Mouse (Mus musculus) stomach, embryonic 15.5 days (tissue): Measurements from ENCODE around the gene L1cam. TPM values are rescaled to one million over a fixed set of nuclear protein-coding genes. Genes with fewer than 3 reads are reported as not detected.

Experiments
- ATAC-seq: fragments of 200-750 bp; cut with Nextera tagmentation; 2 replicates; pipeline ENCODE4 v1.8.0; 2017; ENCODE audit warnings: low read depth, moderate number of reproducible peaks, moderate TSS enrichment; ENCODE audit not compliant: insufficient read depth, low FRiP score
- H3K27ac ChIP-seq: fragments of 300-500 bp; sonication (generic); 2 replicates; pipeline ENCODE4 v1.5.1; 2015; ENCODE audit warnings: mild to moderate bottlenecking, inconsistent platforms
- H3K27me3 ChIP-seq: fragments of 300-500 bp; sonication (generic); replicated peaks from 2 replicates; pipeline ENCODE4 v1.6.1; 2015; ENCODE audit warnings: inconsistent platforms
- H3K36me3 ChIP-seq: fragments of 300-500 bp; sonication (generic); 2 replicates; pipeline ENCODE4 v1.6.1; 2015; ENCODE audit warnings: inconsistent platforms
- H3K4me1 ChIP-seq: fragments of 300-500 bp; sonication (generic); 2 replicates; pipeline ENCODE4 v1.6.1; 2015; ENCODE audit warnings: inconsistent platforms
- H3K4me2 ChIP-seq: fragments of 300-500 bp; sonication (generic); 2 replicates; pipeline ENCODE4 v1.6.1; 2015; ENCODE audit warnings: mild to moderate bottlenecking, inconsistent platforms
- H3K4me3 ChIP-seq: fragments of 300-500 bp; sonication (generic); replicated peaks from 2 replicates; pipeline ENCODE4 v1.5.1; 2015; ENCODE audit warnings: inconsistent platforms
- H3K9ac ChIP-seq: fragments of 300-500 bp; sonication (generic); 2 replicates; pipeline ENCODE4 v1.6.1; 2015; ENCODE audit warnings: inconsistent platforms
- H3K9me3 ChIP-seq: fragments of 300-500 bp; sonication (generic); 2 replicates; pipeline ENCODE4 v1.6.1; 2016; ENCODE audit warnings: inconsistent platforms
- WGBS: fragments of 180-500 bp; shearing (Covaris S2); methylation state at CpG from one replicate; pipeline ENCODE4 v1.1.7; 2015; 5-methylcytosine and 5-hydroxymethylcytosine counted together
- polyA plus RNA-seq: library from polyadenylated mRNA; unstranded; fragments of >200 nt; fragmentation: Nextera tagmentation; extraction: Ambion mirVana; gene quantifications from 2 replicates; pipeline ENCODE4 v1.2.1, GENCODE M21; 2015

The L1cam gene
- polyA plus RNA-seq, 1 experiment from 2014 or later, result 8.2 TPM

- Histone ChIP-seq H3K4me2 (no peak overlapping the region), H3K27me3 (no peaks in the 10 kb centered on the region), H3K27ac (no peak overlapping the region), H3K9ac (no peak overlapping the region), H3K4me3 (no peak overlapping the region), H3K9me3 (no peaks in the 10 kb centered on the region), H3K36me3 (no peaks in the 10 kb centered on the region), H3K4me1 (no peaks in the 10 kb centered on the region)
- ATAC-seq, result no peak
- WGBS, result 48% methylated on average over 3 of the region's 3 CpGs
Observed at GRCm38 (mm10) chrX:73816596-73817314, 79.2 kb downstream of the L1cam start.

GRCm38 (mm10) chrX:73815072-73815471, 80.8 kb downstream of the L1cam start:
- WGBS, result 20% methylated on average over 14 of the region's 14 CpGs
- no peak overlapping the region for H3K27ac ChIP-seq
- H3K4me2 ChIP-seq, result peak overlapping the region; percentile 40
- H3K9me3 ChIP-seq, result no peaks in the 10 kb centered on the region
- no peak overlapping the region for H3K9ac ChIP-seq
- no peaks in the 10 kb centered on the region for H3K36me3 ChIP-seq
- no peak for ATAC-seq
- no peaks in the 10 kb centered on the region for H3K27me3 ChIP-seq
- peak overlapping the region; percentile 24 for H3K4me3 ChIP-seq
- no peaks in the 10 kb centered on the region for H3K4me1 ChIP-seq

GRCm38 (mm10) chrX:73805814-73806213, 90.1 kb downstream of the L1cam start:
- Histone ChIP-seq H3K4me1 (no peaks in the 10 kb centered on the region), H3K36me3 (no peaks in the 10 kb centered on the region), H3K27me3 (no peaks in the 10 kb centered on the region), H3K9me3 (no peaks in the 10 kb centered on the region), H3K4me3 (no peak overlapping the region), H3K9ac (no peak overlapping the region), H3K27ac (no peak overlapping the region), H3K4me2 (no peak overlapping the region)
- 62% methylated on average over 1 of the region's 1 CpGs for WGBS
- ATAC-seq, result no peak

Other genes with a start within 250 kb of the L1cam start
- gene Pnck, start 236.0 kb downstream of the L1cam start, polyA plus RNA-seq, result 17.7 and 20.4 TPM in 2 replicates
- 6.8 and 7.1 TPM in 2 replicates for gene Slc6a8, start 223.0 kb downstream of the L1cam start, polyA plus RNA-seq
- 270 and 283 TPM in 2 replicates for gene Bcap31, start 179.9 kb downstream of the L1cam start, polyA plus RNA-seq
- 18.6 and 19.5 TPM in 2 replicates for gene Abcd1, start 179.5 kb downstream of the L1cam start, polyA plus RNA-seq
- 0.67 and 0.68 TPM in 2 replicates for gene Plxnb3, start 139.0 kb downstream of the L1cam start, polyA plus RNA-seq
- gene Srpk3, start 121.7 kb downstream of the L1cam start, polyA plus RNA-seq, result 2.2 and 4.8 TPM in 2 replicates
- 202 and 211 TPM in 2 replicates for gene Idh3g, start 109.2 kb downstream of the L1cam start, polyA plus RNA-seq
- gene Ssr4, start 109.1 kb downstream of the L1cam start, polyA plus RNA-seq, result 253 and 266 TPM in 2 replicates
- gene Pdzd4, start 71.1 kb downstream of the L1cam start, polyA plus RNA-seq, result 0.83 and 0.84 TPM in 2 replicates
- 0.21 and 0.22 TPM in 2 replicates for gene Avpr2, start 4.0 kb downstream of the L1cam start, polyA plus RNA-seq
- gene Arhgap4, start 25.8 kb upstream of the L1cam start, polyA plus RNA-seq, result 4.5 and 5.7 TPM in 2 replicates
- gene Naa10, start 25.8 kb upstream of the L1cam start, polyA plus RNA-seq, result 144 and 156 TPM in 2 replicates
- 49.5 and 55.0 TPM in 2 replicates for gene Renbp, start 34.7 kb upstream of the L1cam start, polyA plus RNA-seq
- gene Hcfc1, start 70.3 kb upstream of the L1cam start, polyA plus RNA-seq, result 40.8 and 46.8 TPM in 2 replicates
- gene Irak1, start 127.8 kb upstream of the L1cam start, polyA plus RNA-seq, result 68.3 and 71.1 TPM in 2 replicates
- not detected in 2 replicates for gene Opn1mw, start 231.4 kb upstream of the L1cam start, polyA plus RNA-seq
- 12.3 and 12.4 TPM in 2 replicates for gene Mecp2, start 239.3 kb upstream of the L1cam start, polyA plus RNA-seq